Mouse (Mus musculus): Measurements from ENCODE around the gene Pgm2l1.

Gene Pgm2l1

DNA sequence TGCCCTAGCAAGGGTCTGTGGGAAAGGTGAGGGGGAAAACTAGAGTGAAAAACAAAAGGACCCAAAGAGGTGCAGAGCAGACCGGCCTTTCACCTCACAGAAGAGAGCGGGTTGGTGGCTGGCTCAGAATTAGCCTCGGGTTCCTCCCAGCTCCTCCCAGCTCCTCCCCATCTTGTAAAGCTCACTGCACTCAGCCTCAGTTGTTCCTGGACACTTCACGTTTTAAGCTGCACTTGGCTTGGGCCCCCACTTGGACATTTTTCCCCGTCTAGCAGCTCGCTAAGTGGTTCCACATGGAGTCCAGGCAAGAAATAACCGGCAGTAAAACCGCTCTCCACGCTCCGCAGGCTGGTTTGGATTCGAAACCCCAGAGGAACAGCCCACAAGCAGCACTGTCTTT is 61.4 kb downstream of the Pgm2l1 start:
- DNase-seq (ENCODE audit: low read depth, low spot score), result peak; percentile 80

DNA sequence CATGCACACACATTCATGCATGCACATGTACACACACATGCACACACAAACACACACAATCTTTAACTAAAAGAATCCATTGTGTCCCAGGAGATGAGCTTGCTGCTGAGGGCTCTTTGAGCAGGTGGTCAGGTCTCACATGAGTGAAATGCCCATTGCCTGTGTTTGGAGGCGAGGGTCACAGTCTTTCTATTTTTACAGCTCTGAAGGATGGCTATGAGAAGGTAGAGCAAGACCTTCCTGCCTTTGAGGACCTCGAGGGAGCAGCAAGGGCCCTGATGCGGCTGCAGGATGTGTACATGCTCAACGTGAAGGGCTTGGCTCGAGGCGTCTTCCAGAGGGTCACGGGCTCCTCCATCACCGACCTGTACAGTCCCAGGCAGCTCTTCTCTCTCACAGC is 66.4 kb downstream of the Pgm2l1 start:
- DNase-seq (ENCODE audit: low read depth, low spot score), result no peak

DNA sequence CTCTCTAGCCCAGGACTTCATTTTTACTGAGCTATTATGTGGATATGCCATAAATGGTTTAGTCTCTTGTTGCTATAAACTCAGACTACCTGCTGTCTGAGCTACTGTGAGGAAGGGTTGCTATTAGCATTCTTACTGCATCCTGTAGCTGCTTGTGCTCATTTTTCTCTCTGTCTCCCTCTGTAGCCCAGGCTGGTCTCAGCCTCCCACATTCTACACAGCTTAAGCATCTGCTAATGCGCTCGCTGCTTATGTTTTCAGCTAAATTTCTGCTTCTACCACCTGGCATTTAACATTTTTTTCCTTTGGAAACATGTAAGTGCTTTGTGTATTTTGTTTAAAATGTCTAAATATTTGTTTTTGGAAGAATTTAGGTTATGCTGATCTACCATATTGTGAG is 68.6 kb downstream of the Pgm2l1 start:
- no peak for DNase-seq (ENCODE audit: low read depth, low spot score)

DNA sequence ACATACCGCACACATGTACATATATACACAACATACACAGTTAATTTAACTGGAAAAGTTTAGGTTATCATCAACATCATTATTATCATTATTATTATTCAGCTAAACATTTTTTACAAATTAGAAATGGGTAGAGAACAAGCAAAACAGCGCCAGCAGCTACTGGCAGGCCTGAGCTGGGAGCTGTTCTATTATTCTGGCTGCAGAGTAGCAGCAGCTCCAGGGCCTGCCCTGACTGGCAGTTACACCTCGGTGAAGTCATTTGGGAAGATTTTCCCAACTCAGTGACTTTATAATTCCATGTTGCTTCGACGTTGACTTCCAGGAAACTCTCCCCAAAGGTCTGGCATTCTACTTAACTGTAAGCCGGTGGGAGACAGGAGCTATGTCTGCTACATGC is 69.5 kb downstream of the Pgm2l1 start:
- no peak for DNase-seq (ENCODE audit: low read depth, low spot score)

DNA sequence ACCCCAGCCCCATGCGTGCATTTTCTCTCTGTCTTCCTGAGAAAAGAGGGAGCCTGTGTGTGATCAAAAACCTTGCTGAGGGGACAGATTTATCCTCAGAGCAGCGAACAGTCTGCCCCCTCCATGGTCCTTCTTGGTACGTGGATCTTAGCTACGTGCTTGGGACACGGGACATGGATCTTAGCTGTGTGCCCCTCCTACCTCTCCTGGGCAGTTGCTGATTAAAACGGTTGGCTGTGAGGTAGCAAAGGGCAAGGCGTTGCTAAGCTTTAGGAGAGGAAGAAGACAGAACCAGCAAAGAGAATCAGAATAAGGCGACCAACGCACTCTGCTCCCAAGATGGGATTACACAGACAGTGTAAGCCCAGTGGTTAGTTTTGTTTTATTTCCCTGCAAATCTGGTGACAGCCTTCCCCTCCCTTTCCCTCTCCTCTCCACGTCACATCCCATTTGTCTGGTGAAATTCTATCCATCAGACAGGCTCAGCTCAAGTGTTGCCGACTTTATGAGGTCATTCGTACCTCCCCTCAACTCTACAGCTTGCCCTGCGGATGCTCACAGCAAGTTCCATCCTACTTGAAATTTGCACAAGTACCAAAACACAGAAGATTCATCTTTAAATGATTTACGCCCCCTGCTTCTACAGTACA is 71.8 kb downstream of the Pgm2l1 start:
- no peak for DNase-seq (ENCODE audit: low read depth, low spot score)

DNA sequence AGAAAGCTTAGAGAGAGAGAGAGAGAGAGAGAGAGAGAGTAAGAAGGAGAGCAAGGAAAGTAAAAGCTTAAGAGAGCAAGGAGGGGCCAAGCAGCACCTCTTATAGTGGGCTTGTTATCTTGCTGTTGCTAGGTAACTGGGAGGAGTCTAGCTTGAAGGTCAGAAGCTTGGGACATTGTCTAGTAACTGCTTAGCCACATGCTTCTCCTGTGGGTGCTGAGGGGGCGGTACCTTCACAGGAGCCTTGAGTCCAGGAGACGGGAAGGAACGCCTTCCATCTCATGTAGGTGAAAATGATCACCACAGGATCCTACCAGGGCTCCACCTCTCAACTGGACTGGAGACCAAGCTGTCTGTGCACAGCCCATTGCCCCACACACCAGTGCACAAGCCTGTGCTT is 74.2 kb downstream of the Pgm2l1 start:
- DNase-seq (ENCODE audit: low read depth, low spot score), result no peak

DNA sequence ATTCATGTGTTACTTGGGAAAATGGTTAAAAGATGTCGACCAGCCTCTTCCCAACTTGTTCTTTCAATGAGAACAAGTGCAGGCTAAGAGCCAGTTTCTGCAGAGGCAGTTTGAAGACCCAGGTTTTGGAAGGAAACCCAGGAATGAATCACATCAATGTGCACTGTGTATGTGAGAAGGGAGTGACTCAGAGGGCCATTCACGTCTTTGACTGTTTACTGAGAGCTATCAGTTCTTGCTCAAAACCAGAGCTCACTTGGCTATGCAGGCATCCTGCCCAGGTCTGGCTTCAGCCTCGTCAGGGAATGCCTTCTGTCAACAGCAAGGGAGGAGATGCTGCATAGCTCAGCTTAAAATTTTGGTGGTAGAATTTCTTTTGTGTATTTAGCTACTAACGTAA is 75.1 kb downstream of the Pgm2l1 start:
- DNase-seq (ENCODE audit: low read depth, low spot score), result peak; percentile 97

DNA sequence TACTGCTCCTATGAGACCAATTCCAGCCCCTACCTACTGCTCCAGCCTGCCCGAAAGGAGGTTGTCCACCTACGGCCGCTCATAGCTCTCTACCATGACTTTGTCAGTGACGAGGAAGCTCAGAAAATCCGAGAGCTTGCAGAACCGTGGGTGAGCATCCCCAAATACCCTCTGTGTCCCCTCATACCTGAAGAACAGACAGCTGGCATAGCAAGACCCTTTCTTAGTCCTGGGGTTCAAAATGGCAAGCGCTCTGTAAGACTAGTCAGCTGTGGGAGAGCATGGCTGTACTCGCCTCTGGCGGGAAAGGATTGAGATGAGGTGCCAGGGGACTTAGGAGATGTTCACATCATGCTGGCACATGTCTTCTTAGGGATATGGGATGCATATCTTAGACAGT is 78.7 kb downstream of the Pgm2l1 start:
- DNase-seq (ENCODE audit: low read depth, low spot score), result no peak

DNA sequence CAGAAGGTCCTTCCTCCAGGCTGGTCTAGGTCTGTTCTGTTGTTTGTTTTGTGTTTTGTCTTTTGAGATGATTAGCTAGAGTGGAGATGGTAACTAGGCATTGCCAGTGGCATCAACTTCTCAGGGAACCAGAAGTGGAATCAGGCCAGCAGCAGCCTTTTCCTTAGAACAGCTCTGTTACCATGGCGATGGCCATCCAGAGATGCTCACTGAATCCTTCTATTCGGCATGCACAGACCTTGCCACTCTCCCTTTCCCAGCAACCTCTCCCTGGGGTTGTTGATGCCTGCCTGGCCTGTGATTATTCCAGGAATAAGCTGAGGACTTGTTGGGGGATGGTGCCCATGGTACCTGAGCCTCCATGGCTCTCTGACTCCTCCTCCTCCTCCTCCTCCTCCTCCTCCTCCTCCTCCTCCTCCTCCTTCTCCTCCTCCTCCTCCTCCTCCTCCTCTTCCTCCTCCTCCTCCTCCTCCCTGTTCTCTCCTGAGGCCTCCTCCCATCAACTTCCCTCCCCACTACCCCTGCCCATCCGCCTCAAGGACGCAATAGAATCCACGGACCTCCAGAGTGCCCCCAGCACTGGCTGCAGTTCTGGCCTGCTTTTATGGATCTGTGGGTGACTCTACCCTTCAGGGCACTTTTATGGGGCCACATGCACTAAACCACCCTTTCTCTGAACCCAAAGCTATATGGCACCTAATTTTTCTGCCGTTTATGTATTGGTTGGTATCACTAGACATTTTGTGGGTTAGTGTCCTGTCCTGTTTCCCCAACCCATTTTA is 80.9 kb downstream of the Pgm2l1 start:
- no peak for DNase-seq (ENCODE audit: low read depth, low spot score)

DNA sequence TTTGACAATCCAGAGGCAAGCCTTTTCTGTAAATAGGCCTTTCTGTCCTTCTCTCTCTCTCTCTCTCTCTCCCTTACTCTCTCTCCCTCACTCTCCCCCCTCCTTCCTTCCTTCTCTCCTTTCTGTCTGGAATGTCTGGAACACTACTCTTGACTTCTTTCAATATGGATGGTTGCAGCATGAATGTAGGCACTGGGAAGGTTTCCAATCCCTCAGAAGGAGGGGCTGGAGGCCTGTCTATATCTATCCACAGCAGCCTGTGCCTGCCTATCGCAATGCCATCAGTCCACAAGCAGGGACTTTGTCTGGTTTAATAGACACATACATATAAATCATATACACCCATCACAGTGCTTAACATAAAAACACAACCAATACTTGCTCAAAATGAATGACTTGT is 82.0 kb downstream of the Pgm2l1 start:
- DNase-seq (ENCODE audit: low read depth, low spot score), result peak; percentile 85

DNA sequence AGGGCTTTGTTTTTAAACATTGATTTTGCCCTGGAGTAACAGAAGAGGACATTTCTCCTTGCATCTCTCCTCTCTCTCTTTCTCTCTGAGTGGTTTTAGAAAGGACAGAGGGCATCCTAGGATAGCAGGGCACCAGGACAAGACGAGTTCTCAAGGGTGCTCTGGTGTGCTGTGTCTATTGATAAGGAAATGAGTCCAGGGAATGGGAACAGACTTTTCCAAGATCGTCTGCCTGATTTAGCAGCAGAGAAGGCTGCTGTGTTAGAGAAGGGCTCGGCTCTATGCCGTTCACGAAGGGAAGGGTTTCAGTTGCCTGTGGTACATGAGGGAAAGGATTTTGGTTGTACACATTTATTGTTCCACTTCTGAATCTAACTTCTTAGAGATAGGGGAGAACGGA is 82.5 kb downstream of the Pgm2l1 start:
- DNase-seq (ENCODE audit: low read depth, low spot score), result no peak

DNA sequence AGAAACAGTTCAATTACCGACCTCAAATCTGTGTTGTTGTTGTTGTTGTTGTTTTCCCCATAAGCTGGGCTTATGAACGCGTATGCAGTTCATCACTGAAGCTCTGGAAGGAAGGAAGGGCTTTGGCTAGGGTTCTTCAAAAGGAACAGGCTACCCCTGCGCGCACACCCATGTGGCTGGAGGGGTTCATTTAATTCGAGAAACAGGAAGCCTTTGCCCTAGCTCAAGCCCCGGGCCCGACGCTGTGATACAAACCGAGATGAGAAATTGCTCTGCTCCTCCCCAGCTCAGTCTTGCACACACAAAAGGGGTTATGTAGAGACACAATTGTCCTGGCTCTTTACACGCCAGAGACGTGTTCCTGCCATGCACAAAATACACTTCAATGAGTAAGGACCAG is 83.1 kb downstream of the Pgm2l1 start:
- no peak for DNase-seq (ENCODE audit: low read depth, low spot score)

DNA sequence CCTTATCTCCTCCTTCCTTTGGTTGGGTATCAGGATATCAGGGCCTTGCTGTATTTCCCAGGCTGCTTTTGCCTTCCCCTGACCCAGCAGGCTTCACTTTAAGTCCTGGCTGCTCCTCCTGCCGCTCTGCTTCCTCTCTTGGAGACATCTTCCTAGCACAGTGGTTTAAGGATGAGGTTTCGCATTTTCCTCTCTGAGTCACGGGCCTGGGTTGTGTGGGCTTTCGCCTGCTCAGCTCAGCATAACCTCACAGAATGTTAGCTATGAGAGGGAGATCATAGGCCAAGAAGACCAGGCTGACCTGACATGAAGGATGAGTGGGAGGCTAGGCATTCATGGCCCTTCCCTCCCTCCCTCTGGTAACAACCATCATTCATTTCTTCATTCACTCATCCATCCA is 85.5 kb downstream of the Pgm2l1 start:
- DNase-seq (ENCODE audit: low read depth, low spot score), result peak; percentile 57

DNA sequence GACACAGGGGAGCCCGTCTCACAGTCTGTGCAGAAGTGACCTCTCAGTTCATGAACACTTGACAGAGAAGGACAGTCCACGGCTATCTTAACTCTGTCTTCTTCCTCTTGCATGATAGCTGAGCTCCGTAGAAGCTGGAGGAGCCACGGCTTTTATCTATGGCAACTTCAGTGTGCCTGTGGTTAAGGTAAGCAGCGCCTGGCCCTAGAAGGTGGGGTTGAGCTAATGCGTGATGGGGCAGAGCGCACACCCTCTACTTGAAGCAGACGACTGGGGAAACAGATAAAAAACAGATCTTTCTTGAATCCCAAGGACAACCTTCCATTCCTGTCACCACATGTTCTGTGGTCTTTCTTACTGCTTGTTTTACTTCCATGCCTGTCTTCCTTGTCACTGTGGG is 89.7 kb downstream of the Pgm2l1 start:
- DNase-seq (ENCODE audit: low read depth, low spot score), result no peak

DNA sequence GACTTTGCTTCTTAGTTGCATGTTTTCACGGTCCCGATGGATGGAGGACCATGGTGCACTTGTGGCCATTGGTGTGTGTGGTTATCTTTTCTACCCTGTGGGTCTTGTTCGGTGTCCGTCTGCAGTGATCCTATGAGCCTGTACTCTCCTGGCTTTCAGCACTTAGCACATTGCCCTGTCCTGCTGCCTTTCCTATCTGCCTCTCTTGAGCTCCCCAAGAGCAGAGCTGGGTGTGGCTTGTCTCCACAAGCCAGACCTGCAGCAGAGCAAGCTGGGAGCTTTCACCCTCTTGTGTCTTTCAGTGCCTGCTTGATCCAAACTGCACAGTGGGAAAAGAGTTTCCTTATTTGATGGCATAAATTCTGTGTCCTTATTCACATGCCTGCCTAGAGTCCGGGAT is 90.3 kb downstream of the Pgm2l1 start:
- DNase-seq (ENCODE audit: low read depth, low spot score), result no peak

DNA sequence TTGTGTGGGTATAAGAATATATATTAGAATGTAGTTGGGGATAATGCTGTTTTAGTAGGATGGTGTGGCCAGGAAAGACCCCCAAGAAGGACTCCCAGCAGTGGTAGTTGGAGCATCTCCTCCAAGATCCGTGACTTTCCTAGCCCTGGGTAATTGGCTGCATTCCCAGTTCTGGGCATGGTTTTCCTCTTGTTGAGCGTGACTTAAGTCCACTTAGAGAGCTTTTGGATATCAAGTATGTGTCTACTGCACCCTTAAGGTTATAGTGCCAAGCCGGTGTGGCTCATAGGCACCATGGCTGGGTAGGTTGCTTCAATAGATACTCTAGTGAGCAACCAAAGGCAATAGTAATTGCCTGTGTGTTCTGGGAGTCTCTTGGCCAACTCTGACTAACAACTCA is 96.5 kb downstream of the Pgm2l1 start:
- DNase-seq (ENCODE audit: low read depth, low spot score), result no peak

DNA sequence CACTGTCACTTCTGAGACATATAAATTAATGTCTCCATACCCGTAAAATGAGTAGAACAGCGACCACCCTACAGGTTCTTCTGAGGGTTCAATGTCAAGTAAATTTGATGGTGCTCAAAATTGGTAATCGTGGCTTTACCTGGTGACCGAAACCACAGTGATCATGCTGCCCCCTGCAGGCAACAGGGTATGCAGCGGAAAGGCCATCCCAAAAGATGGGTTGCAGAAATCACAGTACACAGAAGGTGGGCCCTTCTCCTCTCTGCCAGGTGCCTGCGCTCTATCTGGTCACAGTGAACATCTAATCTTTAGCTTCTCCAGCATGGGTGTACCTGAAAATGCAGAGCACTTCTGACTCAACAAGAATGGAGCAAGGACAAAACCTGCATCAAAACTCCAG is 98.3 kb downstream of the Pgm2l1 start:
- peak; percentile 37 for DNase-seq (ENCODE audit: low read depth, low spot score)

DNA sequence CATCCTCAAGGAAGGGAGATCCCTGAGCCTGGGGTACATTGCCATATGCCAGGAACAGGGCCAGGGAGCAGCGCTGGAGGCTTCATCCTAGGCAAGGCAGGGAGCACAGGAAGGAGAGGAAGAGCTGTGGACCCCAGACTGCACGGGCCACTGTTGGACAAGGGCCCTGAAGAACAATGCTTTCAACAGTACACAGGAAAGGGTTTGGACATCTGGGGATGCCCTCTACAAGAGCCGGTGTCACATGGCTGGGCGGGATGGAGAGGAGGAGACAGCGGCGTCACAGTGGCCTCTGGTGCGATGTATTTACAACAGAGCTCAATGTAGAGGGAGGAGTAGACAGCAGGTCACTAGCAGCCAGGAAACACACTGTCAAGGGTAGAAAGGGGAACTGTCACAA is 100.3 kb downstream of the Pgm2l1 start:
- no peak for DNase-seq (ENCODE audit: low read depth, low spot score)
